Mouse (Mus musculus): ENCODE measurements around the gene Mrpl1. TPM values are rescaled to one million over a fixed set of nuclear protein-coding genes. Genes with fewer than 3 reads are reported as not detected.

Mrpl1 gene
- total and polyA plus RNA-seq, 3 experiments, result 31.3 to 77.6 (median 44.2) TPM

GRCm38 (mm10) chr5:96238797-96239196, 29.5 kb downstream of the Mrpl1 start:
- dilution Hi-C loops (cut with MboI; ENCODE audit: extremely low pct_ligation_motif_present, extremely low pct_unique_long_range_greater_than_20kb, low sequenced_read_pairs) (no loop called here), in situ Hi-C loops (cut with MboI; ENCODE audit: low pct_ligation_motif_present, low pct_unique_long_range_greater_than_20kb, low sequenced_read_pairs) (no loop called here)
- Histone ChIP-seq H3K9me3 (replicated peaks; ENCODE audit: low read length) (no peaks in the 10 kb centered on the region), H3K4me1 (ENCODE audit: control insufficient read depth in 1 of 2, insufficient read depth in 2 of 2) (no peaks in the 10 kb centered on the region), H3K27ac (ENCODE audit: insufficient read depth, low read depth) (no peak overlapping the region), H3K4me2 (ENCODE audit: insufficient read depth, low read depth, poor library complexity, severe bottlenecking) (no peak overlapping the region), H3K36me3 (replicated peaks in 1 of 2; ENCODE audit: control insufficient read depth in 1 of 2, insufficient read depth in 1 of 2, low read length in 1 of 2) (peaks cover 40 to 82% of the 10 kb centered on the region in 2 experiments), H3K27me3 (replicated peaks) (no peaks in the 10 kb centered on the region), H3K79me2 (replicated peaks; ENCODE audit: control insufficient read depth, extremely low read depth, insufficient read depth, poor library complexity, severe bottlenecking) (no peaks in the 10 kb centered on the region; the same call in 1 of the 2 replicates), H3K4me3 (replicated peaks in 1 of 3; ENCODE audit: low read depth in 2 of 3, low read length in 2 of 3, poor library complexity in 1 of 3) (no peak overlapping the region), H3K9ac (ENCODE audit: insufficient read depth, low read depth) (no peak overlapping the region)
- DNase-seq (ENCODE audit: extremely low read depth), result no peak
- TF ChIP-seq JUN (IDR thresholded peaks at IDR 0.05; ENCODE audit: insufficient read depth, low read depth, low read length) (no peak), ZNF384 (IDR thresholded peaks at IDR 0.05; ENCODE audit: low read depth, low read length) (no peak), CHD1 (IDR thresholded peaks at IDR 0.05; ENCODE audit: low read depth, low read length) (no peak), RCOR1 (conservative IDR thresholded peaks at IDR 0.05; ENCODE audit: low read depth, low read length) (no peak), ETS1 (conservative IDR thresholded peaks at IDR 0.05; ENCODE audit: low read depth, low read length) (no peak), MYC (IDR thresholded peaks at IDR 0.05; ENCODE audit: low read depth, low read length) (no peak)

GRCm38 (mm10) chr5:96240856-96241255, 31.6 kb downstream of the Mrpl1 start:
- Histone ChIP-seq H3K27ac (ENCODE audit: insufficient read depth, low read depth) (no peak overlapping the region), H3K79me2 (replicated peaks; ENCODE audit: control insufficient read depth, extremely low read depth, insufficient read depth, poor library complexity, severe bottlenecking) (no peaks in the 10 kb centered on the region), H3K36me3 (replicated peaks in 1 of 2; ENCODE audit: control insufficient read depth in 1 of 2, insufficient read depth in 1 of 2, low read length in 1 of 2) (peaks cover 32 to 68% of the 10 kb centered on the region in 2 experiments), H3K4me3 (replicated peaks in 1 of 3; ENCODE audit: low read depth in 2 of 3, low read length in 2 of 3, poor library complexity in 1 of 3) (no peak overlapping the region), H3K4me1 (ENCODE audit: control insufficient read depth in 1 of 2, insufficient read depth in 2 of 2) (peaks cover 0 to 5% of the 10 kb centered on the region in 2 experiments; a peak in 1 of 4 replicates), H3K4me2 (ENCODE audit: insufficient read depth, low read depth, poor library complexity, severe bottlenecking) (no peak overlapping the region), H3K27me3 (replicated peaks) (no peaks in the 10 kb centered on the region), H3K9ac (ENCODE audit: insufficient read depth, low read depth) (no peak overlapping the region), H3K9me3 (replicated peaks; ENCODE audit: low read length) (no peaks in the 10 kb centered on the region)
- in situ Hi-C loops (cut with MboI; ENCODE audit: low pct_ligation_motif_present, low pct_unique_long_range_greater_than_20kb, low sequenced_read_pairs), result no loop called here
- no peak for DNase-seq (ENCODE audit: extremely low read depth)
- no peak for TF ChIP-seq ZNF384 (IDR thresholded peaks at IDR 0.05; ENCODE audit: low read depth, low read length)
- TF ChIP-seq BHLHE40 (IDR thresholded peaks at IDR 0.05; ENCODE audit: low read depth, low read length), result no peak
- TF ChIP-seq ZKSCAN1 (IDR thresholded peaks at IDR 0.05; ENCODE audit: borderline replicate concordance, low read depth, low read length), result no peak
- no peak for TF ChIP-seq MEF2A (IDR thresholded peaks at IDR 0.05; ENCODE audit: borderline replicate concordance, low read depth, low read length)
- no peak for TF ChIP-seq MXI1 (IDR thresholded peaks at IDR 0.05; ENCODE audit: low read depth, low read length)
- TF ChIP-seq GABPA (IDR thresholded peaks at IDR 0.05; ENCODE audit: insufficient replicate concordance, low read depth, low read length), result no peak
- no peak for TF ChIP-seq RCOR1 (conservative IDR thresholded peaks at IDR 0.05; ENCODE audit: low read depth, low read length)
- no peak for TF ChIP-seq USF1 (IDR thresholded peaks at IDR 0.05; ENCODE audit: low read depth, low read length)
- TF ChIP-seq MAX (IDR thresholded peaks at IDR 0.05; ENCODE audit: low read length), result no peak
- no peak for TF ChIP-seq E2F4 (IDR thresholded peaks at IDR 0.05; ENCODE audit: insufficient replicate concordance, low read depth, low read length)
- dilution Hi-C loops (cut with MboI; ENCODE audit: extremely low pct_ligation_motif_present, extremely low pct_unique_long_range_greater_than_20kb, low sequenced_read_pairs), result no loop called here
